Mouse (Mus musculus): Measurements from ENCODE around the gene Eomes. TPM values are rescaled to one million over a fixed set of nuclear protein-coding genes. Genes with fewer than 3 reads are reported as not detected.

Eomes gene
- polyA plus RNA-seq, 1 experiment, result 0.10 TPM

DNA sequence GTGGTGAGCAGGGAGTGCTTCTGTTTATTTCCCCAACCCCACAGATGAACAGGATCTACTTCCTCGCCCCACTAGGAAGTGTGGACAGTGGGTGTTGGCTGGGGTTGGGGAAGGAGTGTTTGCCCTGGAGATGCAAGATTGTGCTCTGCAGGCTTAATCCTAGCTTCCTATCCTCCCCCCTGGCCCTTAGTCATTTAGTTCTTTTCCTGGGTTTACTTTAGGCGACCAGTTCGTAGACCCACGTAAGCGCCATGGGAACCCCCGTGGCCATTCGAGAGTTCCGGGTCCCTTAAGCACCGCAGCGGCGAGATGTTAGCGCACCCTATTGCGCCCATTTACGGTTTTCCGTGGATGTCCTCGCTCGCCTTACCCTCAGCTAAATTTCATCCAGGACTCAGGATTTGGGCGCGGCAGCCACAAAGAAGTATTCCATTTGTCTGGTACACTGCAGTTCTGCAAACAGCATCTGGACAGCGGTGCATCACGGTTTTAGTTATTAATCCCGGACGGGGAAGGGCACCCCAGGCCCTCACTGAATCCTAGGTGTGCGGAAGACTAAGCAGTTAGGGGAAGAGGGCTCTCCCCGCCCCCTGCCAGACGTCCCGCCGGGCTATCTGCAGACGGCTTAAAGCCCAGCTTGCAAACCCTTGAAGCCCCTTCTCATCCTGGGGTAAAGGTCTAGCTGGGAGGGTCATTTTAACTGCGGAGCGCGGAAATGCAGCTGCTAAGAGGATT lies 8.5 kb downstream of the Eomes start:
- 7% methylated on average over 32 of the region's 32 CpGs for WGBS
- no peak for DNase-seq (ENCODE audit: low read depth, low spot score)

- no peak for DNase-seq (ENCODE audit: low read depth, low spot score)
- WGBS, result 8% methylated on average over 9 of the region's 9 CpGs
Observed at GRCm38 (mm10) chr9:118487096-118487395, 9.0 kb downstream of the Eomes start.

DNA sequence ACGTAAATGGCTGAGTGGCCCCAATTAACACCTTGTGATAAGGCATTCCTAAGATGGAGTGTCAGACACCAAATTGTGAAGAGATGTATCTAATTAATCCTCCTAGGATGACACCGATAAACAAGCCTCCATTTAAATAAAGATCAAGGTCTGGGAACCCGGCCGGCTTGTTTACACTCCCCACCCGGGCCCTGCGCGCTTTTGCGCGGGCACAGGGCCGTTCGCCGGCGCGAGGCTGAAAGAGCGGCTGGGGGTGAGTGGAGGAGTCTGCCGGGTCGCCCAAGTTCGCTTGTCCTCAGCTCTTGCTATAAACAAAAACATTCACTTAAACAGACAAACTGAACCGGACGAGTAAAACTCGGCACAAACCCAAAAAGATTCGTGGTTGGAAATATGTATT lies 9.6 kb downstream of the Eomes start:
- WGBS, result 1% methylated on average over 22 of the region's 22 CpGs
- DNase-seq (ENCODE audit: low read depth, low spot score), result no peak

DNA sequence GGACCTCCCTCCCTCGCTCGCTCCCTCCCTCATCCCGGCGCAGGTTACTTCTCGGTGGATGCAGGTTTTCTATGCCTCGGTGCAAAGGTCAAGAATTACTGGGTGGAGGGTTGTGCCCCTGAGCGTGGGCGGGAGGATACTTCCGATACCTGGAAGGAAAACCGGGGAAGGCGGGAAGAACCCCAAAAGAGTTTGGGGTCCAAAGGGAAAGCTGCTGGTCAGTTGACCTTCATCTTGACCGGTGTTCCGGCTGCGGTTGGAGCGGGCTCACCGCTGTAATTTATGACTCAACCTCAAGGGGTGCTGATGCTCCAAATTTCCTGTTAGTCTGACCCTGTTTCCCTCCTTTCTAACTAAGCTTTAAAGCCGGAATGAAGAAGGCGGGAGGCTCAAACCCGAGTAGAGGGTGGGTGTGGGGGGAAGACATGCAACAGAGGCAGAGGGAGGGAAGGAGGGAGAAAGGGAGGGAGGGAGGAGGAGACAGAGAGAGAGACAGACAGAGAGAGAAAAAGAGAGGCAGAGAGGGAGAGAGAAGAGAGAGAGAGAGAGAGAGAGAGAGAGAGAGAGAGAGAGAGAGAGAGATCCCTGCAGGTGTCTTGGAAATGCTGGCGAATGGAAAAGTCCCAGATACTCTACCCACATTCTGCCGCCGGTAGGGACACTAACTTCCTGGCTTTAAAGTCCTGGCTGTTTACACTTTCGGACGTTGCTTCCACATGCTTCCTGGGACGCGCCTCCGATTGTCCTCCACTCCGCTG lies 10.3 kb downstream of the Eomes start:
- DNase-seq (ENCODE audit: low read depth, low spot score), result no peak
- WGBS, result 1% methylated on average over 28 of the region's 28 CpGs

GRCm38 (mm10) chr9:118488896-118489578 lies 11.0 kb downstream of the Eomes start:
- DNase-seq (ENCODE audit: low read depth, low spot score), result no peak
- 5% methylated on average over 20 of the region's 20 CpGs for WGBS

GRCm38 (mm10) chr9:118489579-118490019 lies 11.6 kb downstream of the Eomes start:
- WGBS, result under 1% methylated on average over 16 of the region's 16 CpGs

DNA sequence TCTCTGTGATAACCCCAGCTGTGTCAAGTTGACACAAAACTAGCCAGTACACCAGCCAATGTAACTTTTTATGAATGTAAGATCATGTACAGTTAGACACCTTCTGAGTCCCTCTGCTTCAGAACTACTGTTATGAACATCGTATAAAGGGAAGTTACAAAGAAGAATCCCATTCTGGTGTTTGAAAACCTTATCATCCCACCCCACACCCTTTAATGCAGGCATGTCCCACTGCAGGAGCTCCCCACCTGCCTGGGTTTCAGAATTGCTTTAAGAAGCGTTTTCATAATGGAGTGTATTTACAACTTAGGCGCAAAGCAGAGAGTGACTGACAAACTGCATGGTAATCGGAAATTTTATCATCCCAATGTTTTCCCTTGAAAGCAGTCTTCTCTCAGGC lies 13.2 kb downstream of the Eomes start:
- WGBS, result 86% methylated on average over 4 of the region's 4 CpGs
- DNase-seq (ENCODE audit: low read depth, low spot score), result no peak

More at GRCm38 (mm10) chr9:118489579-118490019, 11.6 kb downstream of the Eomes start:
- no peak for DNase-seq (ENCODE audit: low read depth, low spot score)

GRCm38 (mm10) chr9:118492932-118493698 lies 15.1 kb downstream of the Eomes start:
- 64% methylated on average over 8 of the region's 8 CpGs for WGBS

DNA sequence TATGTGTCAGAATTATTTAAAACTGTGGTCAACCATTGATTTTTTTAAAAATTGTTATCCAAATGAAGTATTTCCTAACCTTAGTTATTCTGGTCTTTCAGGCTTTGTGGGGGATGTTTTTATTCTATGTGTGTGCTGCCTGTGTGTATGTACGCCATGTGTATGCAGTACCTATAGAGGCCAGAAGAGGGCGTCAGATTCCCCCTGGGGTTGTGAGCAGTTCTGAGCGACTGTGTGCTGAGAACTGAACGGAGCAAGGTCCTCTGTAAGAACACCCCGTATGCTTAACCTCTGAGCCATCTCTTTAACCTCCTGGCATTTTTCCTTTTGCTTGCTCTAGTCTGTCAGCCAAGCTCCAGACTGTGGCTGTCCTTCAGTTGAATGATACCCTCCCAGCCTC lies 16.1 kb downstream of the Eomes start:
- 96% methylated on average over 5 of the region's 5 CpGs for WGBS
- DNase-seq (ENCODE audit: low read depth, low spot score), result no peak

More at GRCm38 (mm10) chr9:118492932-118493698, 15.1 kb downstream of the Eomes start:
- no peak for DNase-seq (ENCODE audit: low read depth, low spot score)

DNA sequence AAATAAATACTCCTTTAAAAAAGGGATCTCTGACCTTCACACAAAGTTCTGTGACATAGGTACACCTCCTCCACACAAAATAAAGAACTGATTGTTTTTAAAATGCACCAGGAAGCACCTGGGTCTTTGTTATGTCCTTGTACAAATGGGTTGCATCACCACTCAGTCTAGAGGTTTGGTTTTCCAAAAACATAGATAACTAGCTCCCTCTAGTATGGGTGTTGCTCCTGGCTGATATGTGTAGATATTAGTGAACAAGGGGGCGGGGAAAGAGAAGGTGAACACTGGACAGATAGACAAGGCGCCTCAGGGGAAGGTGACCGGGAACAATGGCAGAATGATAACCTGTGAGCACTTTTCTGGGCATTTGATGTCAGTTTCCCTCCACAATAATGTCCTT lies 17.9 kb downstream of the Eomes start:
- no peak for DNase-seq (ENCODE audit: low read depth, low spot score)
- 93% methylated on average over 3 of the region's 3 CpGs for WGBS

GRCm38 (mm10) chr9:118496952-118497351 lies 18.9 kb downstream of the Eomes start:
- peak; percentile 81 for DNase-seq (ENCODE audit: low read depth, low spot score)
- WGBS, result 27% methylated on average over 3 of the region's 3 CpGs

DNA sequence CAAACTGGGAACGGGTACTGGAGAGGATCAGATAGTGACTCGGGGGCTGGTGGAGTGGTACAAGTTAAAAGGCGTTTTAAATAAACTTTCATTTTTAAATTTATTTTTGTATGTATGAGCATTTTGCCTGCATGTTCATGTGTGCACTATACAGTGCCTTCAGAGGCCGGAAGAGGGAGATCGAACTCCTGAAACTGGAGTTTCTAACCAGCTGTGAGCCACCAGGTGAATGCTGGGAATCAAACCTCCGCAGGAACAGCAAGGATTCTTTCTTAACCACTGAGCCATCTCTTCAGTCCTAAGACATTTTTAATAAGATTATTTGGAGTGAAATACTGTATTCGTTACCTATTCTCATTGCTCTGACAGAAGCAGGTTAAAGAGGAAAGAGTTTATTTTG lies 20.0 kb downstream of the Eomes start:
- DNase-seq (ENCODE audit: low read depth, low spot score), result no peak
- 74% methylated on average over 7 of the region's 7 CpGs for WGBS

DNA sequence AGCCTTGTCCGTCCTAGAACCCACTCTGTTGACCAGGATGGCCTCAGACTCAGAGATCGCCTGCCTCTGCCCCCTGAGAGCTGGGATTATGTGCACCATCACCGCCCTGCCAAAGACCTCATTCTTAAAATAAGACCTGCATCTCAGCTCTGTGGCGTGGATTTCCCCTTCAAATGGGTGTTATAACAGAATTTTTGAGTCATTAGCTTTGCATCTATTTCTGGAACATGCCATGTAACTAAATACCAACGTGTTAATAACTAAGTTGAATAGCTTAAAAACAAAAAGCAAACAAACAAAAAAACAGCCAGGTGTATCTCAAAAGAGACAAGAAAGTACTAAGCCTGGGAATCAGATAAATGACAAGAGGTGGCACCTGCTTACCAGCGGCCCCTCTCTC lies 23.0 kb downstream of the Eomes start:
- no peak for DNase-seq (ENCODE audit: low read depth, low spot score)
- 82% methylated on average over 6 of the region's 6 CpGs for WGBS

GRCm38 (mm10) chr9:118504656-118505055 lies 26.6 kb downstream of the Eomes start:
- 59% methylated on average over 3 of the region's 3 CpGs for WGBS
- no peak for DNase-seq (ENCODE audit: low read depth, low spot score)

GRCm38 (mm10) chr9:118506020-118506403 lies 28.0 kb downstream of the Eomes start, which contains the start of gene Golga4:
TSS of gene Golga4 (plus strand) at chr9:118506267.
- no peak for DNase-seq (ENCODE audit: low read depth, low spot score)
- under 1% methylated on average over 43 of the region's 43 CpGs for WGBS

GRCm38 (mm10) chr9:118506404-118507231 lies 28.6 kb downstream of the Eomes start:
- WGBS, result under 1% methylated on average over 57 of the region's 57 CpGs
- DNase-seq (ENCODE audit: low read depth, low spot score), result no peak

DNA sequence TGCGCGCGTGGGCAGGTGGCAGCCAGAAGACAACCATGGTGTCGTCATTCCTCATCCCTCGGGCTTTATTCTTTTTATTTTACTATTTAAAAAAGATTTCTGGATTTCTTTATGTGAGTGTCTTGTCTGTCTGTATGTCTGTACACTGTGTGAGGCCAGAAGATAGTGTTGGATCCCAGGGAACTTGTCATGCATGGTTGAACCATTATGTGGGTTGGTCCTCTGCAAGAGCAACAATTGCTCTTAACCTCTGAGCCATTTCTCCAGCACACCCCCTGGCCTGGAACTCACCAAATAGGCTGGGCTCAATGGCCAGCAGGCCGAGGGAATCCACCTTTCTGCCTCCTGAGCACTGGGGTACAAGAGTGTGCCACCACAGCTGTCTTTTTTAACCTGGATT lies 29.5 kb downstream of the Eomes start:
- 70% methylated on average over 6 of the region's 6 CpGs for WGBS
- no peak for DNase-seq (ENCODE audit: low read depth, low spot score)

DNA sequence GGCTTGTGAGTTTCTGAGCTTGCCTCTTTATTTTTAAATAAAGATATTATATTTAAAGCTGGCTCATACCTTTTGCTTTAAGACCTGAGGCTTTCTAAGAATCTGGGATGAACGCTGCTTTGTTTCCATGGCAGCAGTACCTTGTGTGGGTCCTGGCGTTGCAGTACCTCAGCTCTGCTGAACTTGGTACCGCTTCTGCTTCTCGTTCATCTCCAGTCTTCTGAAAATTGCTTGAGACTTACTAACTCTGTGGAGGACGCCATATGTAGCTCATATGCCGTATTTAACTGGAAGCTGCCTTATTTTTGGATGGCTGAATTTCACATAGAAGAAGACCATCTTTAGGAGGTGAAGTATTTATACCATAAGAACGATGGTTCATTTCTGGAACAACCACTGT lies 30.6 kb downstream of the Eomes start:
- 77% methylated on average over 7 of the region's 7 CpGs for WGBS
- no peak for DNase-seq (ENCODE audit: low read depth, low spot score)

All from large intestine, adult 2 months (tissue).